Mouse (Mus musculus) left cerebral cortex, adult 18-20 months (tissue): ENCODE data around the gene Tmem120a. TPM values are rescaled to one million over a fixed set of nuclear protein-coding genes. Genes with fewer than 3 reads are reported as not detected.

Source experiments
- DNase-seq, 2 experiments: peaks; one replicate each; pipeline ENCODE4 v3.0.0; 2021 to 2022; ENCODE audit warnings: low spot score in 2 of 2, mixed read lengths in 1 of 2
- total RNA-seq, 2 experiments: library from RNA; stranded (reverse); gene quantifications; 2 replicates each; pipeline ENCODE4 v1.2.3; 2021

The Tmem120a gene
- total RNA-seq, 2 experiments from 2014 or later = 18.3 to 22.4 TPM

DNA sequence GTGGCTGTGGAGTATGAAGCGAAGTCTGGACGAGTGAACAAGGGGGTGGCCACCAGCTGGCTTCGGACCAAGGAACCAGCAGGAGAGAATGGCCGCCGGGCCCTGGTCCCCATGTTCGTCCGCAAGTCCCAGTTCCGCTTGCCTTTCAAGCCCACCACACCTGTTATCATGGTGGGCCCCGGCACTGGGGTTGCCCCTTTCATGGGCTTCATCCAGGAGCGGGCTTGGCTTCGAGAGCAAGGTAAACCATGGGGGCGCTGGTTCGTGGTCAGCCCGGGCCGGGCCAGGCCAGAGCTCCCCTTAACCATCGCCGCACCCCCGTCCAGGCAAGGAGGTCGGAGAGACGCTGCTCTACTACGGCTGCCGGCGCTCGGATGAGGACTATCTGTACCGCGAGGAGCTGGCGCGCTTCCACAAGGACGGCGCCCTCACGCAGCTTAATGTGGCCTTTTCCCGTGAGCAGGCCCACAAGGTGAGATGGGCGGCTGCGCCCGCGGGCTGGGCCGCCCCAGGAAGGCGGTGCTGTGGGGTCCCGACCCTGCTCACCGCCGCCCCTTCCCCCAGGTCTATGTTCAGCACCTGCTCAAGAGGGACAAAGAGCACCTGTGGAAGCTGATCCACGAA lies 10.1 kb downstream of the Tmem120a start:
- DNase-seq = no peak

DNA sequence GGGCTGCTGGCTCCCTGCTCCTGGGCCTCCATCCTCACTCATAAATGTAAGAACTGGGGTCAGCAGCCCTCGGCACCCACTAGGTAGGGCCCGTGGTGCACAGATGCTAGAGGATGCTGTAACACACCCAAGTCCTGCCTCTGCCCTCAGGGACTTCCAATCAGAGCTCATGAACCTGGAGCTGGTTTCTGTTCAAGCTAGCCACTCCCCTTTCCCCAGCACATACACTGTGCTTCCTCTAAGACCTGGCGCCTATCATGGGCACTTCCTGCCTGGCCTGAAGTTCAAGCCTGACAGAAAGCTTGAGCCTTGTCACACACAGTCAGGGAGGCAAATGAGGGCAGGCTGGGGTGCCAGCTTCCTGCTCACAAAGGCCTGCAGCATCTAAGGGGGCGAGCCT lies 11.2 kb downstream of the Tmem120a start:
- DNase-seq = no peak

DNA sequence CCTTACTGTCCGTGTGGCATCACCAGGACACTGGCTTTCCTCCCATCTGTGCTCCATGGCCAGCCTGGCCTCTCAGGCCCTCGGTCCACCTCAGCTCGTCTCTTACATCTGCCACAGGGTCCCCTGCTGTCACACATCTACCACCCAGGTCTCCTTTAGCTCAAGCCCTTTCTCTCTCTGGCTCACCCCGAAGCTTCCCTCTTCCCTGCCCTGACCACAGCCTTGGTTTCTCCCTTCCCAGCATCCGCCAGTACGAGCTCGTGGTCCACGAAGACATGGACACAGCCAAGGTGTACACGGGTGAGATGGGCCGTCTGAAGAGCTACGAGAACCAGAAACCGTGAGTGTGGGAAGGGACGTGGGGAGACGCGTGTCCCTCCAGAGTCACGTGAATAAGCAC lies 12.9 kb downstream of the Tmem120a start:
- no peak for DNase-seq

DNA sequence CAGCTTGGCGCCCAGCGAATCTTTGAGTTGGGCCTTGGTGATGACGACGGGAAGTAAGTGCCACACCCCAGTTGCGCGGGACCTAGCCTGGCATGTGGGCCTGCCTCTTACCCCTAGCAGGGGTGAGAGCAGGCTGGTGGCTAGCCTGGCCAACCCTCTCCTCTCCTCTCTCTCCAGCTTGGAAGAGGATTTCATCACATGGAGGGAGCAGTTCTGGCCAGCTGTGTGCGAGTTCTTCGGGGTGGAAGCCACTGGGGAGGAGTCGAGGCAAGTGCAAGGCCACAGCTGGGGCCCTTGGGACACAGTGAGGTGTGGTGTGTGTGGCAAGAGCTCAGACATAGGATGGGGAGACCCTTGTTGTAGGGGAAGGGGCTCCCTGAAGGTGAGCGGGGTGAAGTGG lies 13.3 kb downstream of the Tmem120a start:
- no peak for DNase-seq

DNA sequence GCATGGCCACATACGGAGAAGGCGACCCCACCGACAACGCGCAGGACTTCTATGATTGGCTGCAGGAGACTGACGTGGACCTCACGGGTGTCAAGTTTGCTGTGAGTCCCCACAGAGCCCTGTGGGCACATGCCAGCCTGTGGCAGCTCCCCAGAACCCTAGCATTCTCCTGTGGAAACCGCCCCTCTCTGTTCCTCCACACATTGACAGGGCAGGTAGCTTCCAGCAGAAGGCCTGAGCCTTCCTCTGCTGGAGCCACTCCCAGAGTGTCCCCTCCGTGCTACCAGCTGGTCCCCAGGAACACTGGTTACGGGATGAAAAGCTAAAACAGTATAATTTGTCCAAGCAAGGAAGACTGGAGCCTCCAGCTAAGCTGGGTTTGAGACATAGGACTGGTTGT lies 14.0 kb downstream of the Tmem120a start:
- DNase-seq = no peak

DNA sequence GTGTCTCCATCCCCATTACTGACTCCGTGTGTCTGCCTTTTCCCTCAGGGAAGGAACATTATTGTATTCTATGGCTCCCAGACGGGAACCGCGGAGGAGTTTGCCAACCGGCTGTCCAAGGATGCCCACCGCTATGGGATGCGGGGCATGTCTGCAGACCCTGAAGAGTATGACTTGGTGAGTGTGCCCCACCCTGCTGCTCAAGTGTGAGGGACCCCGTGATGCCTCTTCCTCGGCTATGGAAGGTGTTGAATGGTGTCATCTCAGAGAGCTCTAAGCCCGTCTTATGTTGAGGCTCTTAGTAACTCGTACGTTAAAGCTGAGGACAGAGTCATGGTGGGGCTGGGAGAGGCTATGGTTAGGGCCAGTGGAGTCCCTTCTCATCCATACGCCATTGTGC lies 14.9 kb downstream of the Tmem120a start:
- DNase-seq = no peak

DNA sequence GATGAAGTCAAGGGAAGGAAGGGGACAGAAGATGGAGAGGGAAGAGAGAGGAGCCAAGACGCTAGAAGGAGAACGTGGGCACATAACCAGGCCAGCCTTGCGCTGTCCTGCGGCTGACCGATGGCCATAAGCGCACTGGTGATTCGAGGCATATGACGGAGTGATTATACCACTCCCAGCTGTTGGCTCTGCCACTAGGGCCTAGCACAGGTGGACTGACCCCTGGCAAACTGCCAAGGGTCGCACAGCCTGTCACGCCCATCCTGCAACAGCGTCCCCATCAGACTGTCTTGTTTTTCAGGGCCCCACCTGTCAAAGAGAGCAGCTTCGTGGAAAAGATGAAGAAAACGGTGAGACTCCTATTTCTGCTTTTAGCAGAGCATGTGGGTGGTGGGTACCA lies 15.9 kb downstream of the Tmem120a start:
- no peak for DNase-seq

DNA sequence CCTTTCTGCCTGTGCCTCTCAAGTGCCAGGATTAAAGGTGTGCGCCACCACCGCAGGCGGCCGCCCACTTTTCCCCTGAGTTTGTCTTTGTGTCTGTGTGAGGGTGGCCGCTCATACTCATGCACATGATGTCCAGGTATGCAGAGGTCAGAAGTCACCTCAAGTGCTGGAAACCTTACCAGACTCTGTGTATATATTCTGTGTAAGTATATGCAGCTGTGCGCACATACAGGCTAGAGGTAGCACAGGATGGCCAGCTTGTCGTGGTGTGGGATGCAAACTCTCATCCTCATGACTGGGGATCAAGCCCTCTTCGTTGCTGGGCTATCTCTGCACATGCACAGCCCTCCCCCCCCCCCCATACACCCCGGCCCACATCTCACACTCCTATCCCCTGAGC lies 16.4 kb downstream of the Tmem120a start:
- no peak for DNase-seq

DNA sequence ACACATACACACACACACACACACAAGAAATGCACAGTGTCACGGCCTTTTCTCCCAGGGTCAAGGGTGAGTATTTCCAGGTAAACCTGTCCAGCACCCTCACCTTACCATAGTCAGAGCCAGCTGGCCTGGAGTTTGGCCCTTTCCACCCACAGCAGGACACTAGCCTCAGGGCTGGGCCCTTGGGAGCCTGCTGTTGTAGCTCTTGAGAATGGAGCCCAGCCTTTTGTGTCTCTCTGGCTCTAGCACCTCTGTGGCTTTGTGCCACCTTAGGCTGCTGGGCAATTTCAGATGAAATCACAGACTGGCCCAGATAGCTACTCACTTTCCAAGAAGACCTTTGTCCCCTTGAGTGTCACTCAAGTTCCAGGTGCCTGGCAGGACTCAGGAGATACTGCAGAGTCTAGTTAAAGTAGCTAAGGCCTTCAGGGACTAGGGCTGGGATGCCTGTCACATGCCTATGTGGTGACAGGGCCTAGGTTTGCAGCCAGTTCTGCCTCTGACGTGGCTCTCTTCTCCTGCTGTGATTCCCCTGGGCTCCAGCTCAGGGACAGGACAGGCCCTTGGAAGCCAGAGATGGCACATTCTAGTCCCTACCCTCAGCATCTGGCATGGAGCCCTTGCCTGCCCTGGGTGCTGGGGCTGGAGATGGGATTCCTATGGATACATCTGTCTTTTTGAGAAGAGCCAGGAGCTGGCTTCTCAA lies 17.5 kb downstream of the Tmem120a start:
- no peak for DNase-seq

DNA sequence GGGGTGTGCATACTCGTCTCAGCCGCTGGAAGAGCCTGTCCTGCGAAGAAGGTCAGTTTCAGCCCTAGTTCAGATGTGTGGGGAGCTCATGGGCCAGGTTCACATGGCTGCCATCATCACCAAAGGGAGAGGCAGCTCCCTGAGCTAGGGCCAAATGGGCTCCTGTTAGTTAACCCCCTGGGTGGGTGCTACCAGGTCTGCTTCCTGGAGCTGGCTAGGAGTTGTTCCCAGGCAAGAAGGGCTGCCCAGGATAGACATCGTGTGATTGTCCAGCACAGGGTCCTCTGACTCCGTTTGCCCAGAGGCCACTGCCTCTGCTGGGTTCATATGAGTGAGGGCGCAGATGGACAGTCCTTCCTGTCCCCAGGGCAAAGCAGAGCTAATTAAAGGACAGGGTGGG lies 18.3 kb downstream of the Tmem120a start:
- no peak for DNase-seq

DNA sequence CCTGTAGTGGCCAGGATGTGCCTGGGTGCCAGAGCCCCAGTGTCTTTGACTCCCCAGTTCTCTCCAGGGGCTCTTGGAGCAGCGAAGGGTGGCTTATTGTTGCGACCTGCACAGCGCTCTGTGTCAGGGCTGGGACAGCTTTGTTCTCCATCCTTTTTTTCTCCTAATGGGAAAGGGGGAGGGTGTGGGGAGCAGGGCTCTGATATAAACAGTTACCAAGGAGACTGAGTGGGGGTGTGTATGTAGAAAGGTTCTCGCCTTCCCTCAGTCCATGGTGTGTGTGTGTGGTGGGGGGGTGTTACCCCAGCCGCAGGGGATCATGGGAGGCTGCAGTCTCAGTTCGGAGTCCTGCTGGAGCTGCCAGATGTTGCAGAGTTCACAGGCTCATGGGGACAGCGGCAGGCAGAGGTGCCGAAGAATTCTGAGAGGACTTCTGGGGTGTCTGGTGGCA lies 18.8 kb downstream of the Tmem120a start:
- DNase-seq = peak in 1 of 2 experiments; percentile 59

DNA sequence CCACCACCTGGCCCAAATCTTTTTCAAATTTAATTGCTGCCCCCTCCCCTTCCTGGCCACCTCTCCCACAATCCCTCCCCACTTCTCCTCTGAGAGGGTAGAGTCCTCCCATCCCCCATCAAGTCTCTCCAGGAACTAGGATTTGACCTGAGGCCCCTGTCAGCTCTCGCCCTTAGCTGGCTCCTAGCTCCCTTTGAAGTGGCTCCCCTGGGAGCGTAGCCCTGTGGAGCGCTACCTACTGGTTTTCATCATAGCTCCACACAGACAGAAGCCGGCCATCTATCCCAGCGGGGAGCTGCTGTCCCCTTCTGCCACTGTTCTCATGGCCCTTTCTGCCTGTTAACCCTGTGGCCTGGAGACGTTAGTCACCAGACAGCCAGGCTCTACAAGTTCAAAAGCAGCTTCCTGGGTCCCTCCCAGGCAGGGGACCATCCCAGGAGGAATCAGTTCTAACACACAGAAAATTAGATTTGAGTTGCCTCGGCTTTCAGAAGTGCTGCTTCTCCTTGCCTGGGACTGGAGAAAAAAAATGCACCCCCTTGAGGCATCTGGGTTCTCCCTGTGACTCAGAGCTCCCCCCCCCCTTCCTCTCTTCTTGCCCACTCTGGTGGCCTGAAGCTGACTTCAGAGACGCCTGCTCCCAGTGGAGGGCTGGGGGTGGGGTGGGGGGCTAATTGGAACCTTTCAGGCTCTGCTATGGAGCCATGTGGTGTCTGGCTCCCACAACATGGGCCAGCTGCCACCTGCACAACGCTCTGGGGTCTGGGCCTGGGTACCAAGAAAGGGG lies 19.5 kb downstream of the Tmem120a start:
- no peak for DNase-seq

DNA sequence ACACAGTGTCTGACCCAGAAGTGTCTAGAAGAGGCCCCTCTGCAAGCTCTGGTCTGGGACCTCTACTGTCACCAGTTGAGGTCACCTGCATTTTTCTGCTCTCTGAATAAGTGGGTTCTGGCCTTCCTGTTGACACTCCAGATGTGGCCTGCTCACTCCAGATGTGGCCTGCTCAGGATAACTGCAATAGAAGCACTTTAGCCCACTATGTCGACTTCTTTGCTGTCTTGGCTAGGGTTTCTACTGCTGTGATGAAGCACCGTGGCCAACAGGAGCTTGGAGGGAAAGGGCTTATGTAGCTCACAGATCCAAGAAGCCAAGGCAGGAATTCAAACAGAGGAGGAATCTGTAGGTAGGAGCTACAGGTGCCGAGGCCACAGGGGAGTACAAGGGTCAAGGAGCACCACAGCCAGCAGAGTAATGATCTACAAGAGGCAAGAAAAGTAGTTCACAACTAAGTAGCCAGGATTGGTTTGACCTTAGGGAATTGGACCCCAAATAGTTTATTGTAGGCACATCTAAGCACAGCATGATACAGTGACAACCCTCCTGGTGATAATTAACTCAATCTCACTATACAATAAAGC lies 21.0 kb downstream of the Tmem120a start:
- DNase-seq = no peak

DNA sequence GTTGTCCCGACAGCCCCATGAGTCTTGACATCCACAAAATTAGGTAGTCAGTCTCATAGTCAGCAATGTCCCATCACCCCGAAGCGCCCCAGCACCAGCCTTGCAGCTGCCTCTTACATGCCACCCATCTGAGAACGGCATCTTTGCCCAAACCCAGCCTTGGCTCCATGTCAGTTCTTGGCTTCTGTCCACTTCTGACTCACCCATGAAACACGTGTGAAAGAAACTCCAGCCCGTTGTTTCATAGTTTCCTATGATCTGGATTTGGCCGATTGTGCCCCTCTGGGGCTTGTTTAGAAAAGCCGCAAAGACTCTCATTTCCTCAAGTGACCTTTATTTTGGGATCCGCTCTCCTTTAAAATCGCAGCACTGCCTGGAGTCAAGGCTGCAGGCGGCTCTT lies 22.1 kb downstream of the Tmem120a start:
- DNase-seq = peak; percentile 45 to 64

DNA sequence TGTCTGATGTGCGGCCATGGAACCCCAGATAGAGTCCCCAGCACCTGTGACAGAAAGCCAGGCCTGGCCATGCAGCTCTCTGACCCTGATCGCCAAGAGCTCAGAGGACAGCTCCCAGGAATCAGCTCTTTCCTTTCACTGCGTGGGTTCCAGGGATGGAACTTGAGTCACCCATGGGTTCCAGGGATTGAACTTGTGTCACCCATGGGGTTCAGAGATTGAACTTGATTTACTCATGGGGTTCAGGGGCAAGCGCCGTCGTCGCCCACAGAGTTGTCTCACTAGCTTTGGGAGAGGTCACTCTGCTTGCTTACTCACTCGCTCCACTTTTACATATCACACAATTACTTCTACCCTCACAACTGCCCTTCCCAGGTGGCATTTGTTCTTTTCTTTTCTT lies 23.2 kb downstream of the Tmem120a start:
- DNase-seq = no peak

DNA sequence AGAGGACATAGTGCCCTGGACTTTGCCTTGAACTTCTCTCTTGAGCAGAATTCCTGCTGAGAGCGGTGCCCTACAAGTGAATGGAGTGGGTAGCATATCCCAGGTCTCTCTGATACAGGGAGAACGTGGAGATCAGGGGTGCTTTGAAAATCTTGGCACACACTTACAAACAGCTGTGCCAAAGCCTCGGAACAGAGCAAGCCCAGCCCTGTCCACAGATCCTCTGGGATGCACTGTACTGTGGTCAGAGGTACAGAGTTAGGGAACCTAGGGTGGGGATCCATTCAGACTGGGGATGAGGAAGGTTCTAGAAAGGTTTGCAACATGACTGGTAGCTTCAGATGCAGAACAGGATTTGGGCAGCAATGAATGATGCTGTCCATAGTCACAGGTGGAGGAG lies 24.1 kb downstream of the Tmem120a start:
- no peak for DNase-seq

DNA sequence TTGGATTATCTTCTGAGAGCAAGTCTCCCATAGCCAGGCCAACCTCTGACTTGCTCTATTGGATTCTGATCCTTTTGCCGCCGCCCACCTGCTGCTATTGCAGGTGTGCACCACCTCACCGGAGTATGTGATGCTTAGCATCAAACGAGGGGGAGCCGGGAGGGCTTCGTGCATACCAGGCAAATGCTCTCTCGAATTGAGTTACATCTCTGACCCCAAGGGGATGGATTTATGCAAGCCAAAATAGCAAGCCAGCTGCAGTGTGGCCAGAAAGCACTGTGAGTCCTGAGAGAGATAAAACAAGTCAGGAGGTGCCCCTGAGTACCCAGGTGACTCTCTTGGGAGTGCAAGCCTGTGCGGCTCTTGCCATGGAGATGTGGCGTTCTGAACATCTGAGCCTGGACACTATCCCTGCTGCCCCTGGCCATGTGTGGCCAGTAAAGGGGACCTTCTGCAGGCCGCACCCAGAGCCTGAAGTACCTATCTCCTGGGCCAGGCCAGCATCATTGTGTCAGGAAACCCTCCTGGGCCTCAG lies 24.6 kb downstream of the Tmem120a start:
- DNase-seq = no peak

DNA sequence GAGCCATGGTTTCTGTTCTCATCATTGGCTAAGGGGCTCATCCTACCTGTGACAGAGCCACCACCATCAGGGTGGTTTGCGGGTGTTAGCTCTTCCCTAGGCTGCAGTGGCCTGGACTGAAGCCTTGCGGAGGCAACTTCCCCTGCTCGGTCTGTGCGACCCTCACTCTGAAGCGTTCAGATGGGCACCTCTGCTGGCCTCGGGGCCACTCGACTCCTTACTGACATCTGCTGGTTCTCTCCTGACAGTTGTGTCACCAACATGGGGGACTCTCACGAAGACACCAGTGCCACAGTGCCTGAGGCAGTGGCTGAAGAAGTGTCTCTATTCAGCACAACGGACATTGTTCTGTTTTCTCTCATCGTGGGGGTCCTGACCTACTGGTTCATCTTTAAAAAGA lies 28.6 kb downstream of the Tmem120a start:
- no peak for DNase-seq

DNA sequence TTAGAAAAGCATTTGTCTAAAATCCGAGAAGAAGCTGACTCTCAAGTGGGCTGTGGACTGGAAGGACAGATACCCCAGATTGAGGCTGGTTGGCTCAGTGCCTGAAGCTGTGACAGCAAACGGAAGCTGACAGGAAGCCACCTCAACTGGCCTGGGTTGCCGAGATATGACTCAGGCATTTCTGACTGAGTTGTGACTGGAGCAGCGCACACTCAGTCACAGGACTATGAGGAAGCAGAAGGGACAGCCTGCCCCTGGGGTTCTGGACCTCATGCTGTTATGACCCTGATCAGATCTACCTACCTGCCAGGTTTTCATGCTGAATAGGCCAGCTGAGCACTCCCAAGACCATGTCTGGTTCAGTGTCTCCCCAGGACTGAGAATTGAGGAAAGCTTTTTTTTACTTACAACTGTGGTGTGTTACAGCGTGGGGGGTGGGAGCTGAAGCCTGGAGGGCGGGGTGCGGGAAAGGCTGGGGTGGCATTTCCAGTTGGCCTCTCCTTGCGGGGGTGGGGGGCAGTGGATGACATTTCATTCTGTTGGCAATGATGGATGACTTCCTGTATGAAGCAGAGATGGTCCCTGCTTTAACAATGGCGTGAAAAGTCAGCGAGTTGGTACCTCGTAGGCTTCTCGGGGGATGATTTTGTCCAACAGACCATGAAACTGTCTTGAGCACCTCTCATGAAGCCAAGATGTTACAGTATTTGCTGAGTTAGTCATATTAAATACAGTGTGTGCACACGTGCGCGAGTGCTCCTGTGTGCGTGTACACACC lies 30.6 kb downstream of the Tmem120a start:
- DNase-seq = peak; percentile 68

DNA sequence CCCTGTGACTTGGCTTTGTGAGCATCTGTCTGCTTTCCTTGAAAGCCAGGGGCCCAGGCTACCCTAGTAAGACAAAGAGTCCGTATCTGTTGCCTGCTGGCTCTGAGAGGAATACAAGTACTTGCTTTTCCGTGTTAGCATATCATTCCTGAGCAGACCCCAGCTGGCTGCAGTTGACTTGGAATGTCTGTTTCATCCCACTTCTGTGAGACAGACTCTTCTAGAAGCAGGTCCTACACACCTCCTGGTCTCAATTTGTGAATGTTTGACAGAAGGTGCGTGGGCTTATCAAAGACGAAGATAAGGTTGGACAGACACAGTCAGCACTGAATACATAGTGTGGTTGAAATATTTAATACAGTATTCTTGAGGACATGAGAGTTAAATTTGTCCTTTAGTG lies 31.4 kb downstream of the Tmem120a start:
- peak; percentile 55 to 66 for DNase-seq
